Mouse (Mus musculus) heart, adult 18-20 months (tissue): ENCODE measurements at regions not wholly inside any gene's neighbourhood (a gene's known extent, or its start where the extent isn't known, plus 50 kb on each side); places are given as distances from the start of the nearest gene placed in this dataset.

Source experiments
- DNase-seq, 2 experiments: peaks; one replicate each; pipeline ENCODE4 v3.0.0; 2021 to 2022; ENCODE audit warnings: mixed read lengths in 1 of 2

GRCm38 (mm10) chr19:26261530-26261929 is 343.3 kb upstream of the Smarca2 start:
- DNase-seq = no peak

GRCm38 (mm10) chr19:26296360-26296759 is 308.5 kb upstream of the Smarca2 start:
- no peak for DNase-seq

- no peak for DNase-seq
Measured at GRCm38 (mm10) chr19:26308477-26309135, 296.2 kb upstream of the Smarca2 start.

- no peak for DNase-seq
Measured at GRCm38 (mm10) chr19:26318977-26319376, 285.9 kb upstream of the Smarca2 start.

DNA sequence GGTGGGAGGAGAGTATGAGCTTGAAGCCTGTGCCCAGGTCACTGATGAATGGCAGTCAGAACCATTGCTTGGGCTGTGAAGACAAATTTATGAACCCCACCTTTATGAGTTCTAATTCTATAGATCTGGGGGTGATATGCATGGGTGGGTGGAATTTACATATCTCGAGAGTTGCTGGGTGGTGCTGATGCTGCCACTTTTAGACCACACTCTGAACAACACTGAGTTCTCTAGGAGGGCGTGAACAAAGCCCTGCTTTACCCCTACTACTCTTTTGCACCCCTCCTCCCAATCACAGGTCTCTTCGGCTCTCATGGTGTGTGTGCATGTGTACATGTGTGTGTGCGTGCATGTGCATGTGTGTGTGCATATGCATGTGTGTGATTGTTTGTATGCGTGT is 281.2 kb upstream of the Smarca2 start:
- DNase-seq = no peak

DNA sequence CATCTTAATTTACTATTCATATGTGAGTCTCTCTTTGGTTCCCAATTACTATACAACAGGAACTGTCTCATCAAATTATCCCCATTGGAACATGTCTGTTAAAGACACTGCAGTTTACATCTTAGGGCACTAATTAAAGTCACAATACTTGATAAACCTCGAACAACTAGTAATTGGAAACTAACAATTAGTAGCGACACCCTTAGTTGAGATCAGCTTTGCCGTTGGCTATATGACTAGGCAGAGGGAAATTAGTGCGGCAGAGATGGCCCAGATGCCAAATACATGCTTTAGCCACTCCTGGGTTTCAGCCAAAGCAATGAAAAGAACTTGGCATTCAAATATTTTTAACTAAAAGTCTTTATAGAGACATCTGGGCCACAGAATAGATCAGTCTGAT is 265.7 kb upstream of the Smarca2 start:
- no peak for DNase-seq

DNA sequence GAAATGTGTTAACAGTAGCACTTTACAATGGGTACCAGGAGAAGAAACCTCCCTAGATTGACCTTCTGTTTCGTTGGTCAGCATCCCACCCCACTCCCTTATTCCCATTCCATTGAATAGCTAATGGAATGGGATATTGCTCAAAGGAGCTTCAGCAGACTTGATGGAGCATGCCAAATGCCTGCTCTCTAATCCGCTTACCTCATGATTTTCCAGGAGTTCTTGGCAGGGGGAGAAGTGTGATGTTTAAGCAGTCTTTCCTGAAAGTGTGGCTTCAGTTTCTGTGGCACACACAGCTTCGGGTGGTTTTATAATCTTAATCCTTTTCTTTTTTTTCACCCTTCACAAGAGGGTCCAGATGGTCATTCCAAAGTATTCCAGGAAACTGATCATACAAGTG is 264.7 kb upstream of the Smarca2 start:
- no peak for DNase-seq

GRCm38 (mm10) chr19:26355054-26355453 is 249.8 kb upstream of the Smarca2 start:
- no peak for DNase-seq

DNA sequence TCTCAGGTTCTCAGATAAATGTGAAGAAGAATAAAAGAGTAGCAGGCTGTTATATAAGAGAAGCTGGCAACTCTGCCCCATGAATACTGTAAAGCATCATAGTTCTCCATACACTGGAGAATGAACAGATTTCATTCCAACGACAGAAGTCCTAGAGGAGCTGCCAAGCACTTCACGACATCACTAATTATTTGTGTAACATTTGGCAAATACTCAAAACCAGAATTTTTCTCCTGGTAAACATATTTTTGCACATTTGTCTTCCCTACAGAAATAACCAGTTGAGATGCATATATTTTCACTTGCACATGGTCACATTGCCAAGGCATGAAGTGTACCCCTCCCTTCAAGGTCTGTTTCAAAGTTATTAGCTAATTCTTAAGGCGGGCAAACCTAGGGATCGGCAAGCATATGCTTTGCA is 220.9 kb upstream of the Smarca2 start:
- DNase-seq = no peak

GRCm38 (mm10) chr19:26386075-26386474 is 218.8 kb upstream of the Smarca2 start:
- DNase-seq = no peak

DNA sequence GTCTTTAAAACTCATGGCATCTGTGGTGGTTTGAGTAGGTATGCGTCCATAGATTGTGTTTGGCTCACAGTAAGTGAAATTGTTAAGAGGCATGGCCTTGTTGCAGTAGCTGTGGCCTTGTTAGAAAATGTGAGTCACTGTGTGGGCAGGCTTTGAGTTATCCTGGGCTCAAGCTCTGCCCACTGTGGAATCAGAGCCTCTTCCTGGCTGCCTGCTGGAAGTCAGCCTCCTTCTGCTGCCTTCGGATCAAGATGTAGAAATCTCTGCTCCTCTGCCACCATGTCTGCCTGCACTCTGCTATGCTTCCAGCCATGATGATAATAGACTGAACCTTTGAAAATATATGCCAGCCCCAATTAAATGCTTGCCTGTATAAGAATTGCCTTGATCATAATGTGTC is 192.2 kb upstream of the Smarca2 start:
- DNase-seq = no peak

DNA sequence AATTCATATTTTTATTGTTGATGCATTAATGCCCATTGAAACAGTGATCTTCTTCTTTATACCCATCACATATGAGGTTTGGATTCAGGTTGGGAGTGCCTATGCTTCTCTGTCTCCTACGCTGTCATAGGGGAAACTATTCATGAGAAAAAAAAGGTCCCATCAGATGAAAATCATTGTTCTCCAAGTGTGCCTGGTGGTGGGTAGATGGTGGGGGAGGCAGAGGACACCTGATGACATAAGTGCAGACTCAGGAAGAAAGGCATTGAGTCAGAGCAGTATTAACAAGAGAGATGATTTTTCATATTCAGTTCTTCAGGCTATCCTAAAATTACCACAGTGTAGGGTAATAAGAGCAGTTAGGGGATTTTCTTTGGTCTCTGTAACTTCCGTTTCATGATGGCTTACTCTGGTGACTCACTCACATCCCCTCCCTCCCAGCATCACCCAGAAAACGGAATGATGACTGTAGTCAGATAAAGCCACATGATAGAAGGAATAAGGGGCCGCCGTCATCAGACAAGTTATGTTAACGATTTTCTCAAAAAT is 190.3 kb upstream of the Smarca2 start:
- DNase-seq = no peak

DNA sequence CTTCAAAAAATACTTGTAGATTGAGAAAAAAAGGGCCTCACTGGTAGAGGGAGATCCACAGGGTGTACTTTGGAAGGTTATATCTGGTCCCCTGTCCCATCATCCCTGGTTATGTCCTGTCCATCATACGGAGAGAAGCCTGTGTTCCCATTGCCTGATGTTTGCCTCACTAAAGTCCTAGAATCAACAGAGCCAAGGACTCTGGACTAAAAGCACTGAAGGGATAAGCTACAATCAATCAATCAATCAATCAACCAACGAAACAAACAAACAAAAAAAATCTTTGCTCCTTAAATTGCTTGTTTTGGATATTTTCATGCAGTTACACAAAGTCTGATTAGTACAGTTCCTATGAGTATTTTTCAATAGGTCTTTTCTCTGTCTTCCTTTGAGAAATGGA is 185.1 kb upstream of the Smarca2 start:
- no peak for DNase-seq

DNA sequence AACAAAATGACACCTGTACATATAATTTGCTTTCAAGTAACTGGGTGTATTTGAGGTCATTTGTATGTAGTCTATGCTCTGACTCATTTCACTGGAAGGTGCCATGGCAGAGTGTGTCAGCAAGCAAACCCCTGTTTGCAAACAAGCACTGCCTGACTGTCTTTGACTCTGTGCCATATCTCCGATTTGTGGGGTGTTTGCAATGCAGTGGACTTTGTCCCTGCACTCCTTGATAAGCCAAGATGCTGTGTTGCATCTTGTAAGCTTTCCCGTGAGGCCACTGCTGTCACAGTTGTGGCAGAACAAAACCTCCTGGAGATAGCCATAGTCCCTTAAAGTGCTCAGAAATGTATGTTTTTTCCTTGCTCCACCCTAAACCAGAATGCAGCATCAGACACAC is 165.7 kb upstream of the Smarca2 start:
- DNase-seq = no peak

- no peak for DNase-seq
Measured at GRCm38 (mm10) chr19:26445309-26445708, 159.5 kb upstream of the Smarca2 start.

DNA sequence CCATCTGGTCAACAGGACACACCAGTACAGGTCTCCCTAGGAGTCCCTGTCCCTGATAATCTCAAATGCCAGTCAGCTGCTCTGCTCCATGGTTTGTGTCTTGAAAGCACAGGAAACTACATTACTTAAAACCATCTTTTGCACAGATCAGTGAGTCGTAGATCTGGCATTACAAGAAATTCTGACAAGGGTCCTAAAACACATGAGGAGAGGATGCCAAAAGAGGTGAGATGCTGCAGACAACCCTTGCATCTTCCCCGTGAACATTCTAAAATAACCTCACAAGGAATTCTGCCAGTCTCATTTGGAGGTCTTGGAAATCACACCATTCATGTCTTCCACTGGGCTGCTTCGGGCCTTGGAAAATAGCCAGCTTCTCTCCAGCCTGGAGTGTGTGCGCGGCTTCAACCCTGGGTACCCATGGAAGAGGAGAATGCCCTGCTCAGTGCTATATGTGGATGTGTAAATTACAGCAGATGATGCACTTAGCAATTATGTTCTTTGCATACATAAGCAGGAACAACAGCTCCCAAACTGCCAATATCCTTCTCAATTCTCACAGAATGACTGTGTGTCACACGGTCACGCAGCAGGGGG is 157.3 kb upstream of the Smarca2 start:
- DNase-seq = no peak

GRCm38 (mm10) chr19:26461712-26462111 is 143.1 kb upstream of the Smarca2 start:
- DNase-seq = no peak

DNA sequence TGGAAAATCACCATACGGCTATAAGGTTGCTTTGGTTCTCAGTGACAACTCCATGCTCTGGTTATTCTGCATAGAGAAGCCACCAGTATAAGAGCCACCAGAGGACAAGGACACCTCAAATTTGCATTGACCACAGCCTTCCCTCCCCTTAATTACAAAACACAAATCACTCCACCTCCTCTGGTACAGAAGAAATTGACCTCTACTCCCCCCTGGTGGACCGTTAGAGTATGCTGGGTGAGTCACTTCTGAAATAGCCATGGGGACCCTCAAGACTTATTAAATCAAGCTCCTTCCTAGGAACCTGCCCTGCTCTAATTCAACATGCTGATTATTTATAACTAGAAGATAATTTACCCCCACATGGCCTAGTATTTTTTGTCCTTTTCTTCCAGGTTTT is 139.6 kb upstream of the Smarca2 start:
- no peak for DNase-seq

DNA sequence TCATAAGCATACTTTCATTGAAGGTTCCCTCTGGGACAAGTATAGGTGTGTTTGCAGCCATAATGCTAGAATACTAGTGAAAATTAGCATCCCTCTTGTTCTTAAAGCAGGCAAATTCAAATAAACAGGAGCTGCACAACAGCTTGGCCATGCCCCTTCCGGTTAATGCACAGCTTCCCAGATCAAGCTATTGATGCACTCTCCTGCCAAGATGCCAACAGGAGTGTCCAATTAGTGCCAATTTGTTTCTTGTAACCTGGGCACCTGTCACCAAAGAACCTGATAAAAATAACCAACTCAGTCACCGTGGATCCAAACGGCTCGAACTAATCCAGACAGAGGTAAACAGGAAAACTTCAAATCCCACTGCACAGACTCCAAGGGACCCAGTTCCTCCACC is 138.6 kb upstream of the Smarca2 start:
- no peak for DNase-seq

GRCm38 (mm10) chr19:26467179-26467651 is 137.6 kb upstream of the Smarca2 start:
- no peak for DNase-seq

DNA sequence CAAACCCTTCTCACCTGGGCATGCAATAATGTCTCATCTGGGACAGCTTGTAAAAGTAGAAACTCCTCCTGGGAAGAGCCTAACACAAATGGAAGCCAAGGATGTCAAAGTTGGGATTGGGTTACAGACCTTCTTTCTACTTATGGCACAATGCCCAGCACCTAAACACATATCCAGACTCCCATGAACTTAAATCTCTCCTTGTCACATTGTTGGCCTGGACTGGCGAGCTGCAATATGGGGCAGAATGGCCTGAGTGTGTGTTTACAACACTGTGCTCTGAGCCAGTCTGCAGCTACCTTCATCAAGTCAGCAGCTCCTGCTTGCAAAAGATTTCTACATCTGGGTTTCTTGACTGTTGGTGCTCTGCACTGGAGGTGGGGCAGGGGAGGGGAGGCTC is 132.2 kb upstream of the Smarca2 start:
- DNase-seq = no peak

DNA sequence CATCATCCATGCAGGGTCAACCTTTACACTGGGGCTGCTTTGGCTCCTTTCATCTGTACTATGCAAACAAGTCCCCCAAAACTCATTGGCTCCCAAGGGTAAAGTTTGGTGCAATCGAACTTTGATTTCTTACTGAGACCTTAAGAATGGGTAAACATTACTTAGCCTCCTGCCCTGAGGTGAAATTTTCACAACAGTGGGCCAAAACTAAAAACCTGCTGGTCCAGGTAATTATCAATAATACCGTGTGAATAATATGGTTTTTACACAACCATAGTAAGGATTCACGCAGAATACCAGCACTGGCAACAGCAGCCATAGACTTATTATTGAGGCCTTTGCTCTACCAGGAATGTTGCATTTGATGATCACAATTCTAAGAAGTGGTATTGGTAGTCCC is 131.6 kb upstream of the Smarca2 start:
- no peak for DNase-seq

- DNase-seq = no peak
Measured at GRCm38 (mm10) chr19:26475197-26475596, 129.7 kb upstream of the Smarca2 start.

GRCm38 (mm10) chr19:26475754-26476153 is 129.1 kb upstream of the Smarca2 start:
- DNase-seq = no peak
